Comparison of ENCODE assay signal across 8 mouse cellular contexts in genomic region chr17:29710562-29711044, GRCm38 (mm10). TPM values are rescaled to one million over a fixed set of nuclear protein-coding genes. Genes with fewer than 3 reads are reported as not detected.
A peak's percentile ranks its signal among the peaks of the same experiment; 100 is the strongest.
DNase-seq lines count a peak whose midpoint lies in the region; ATAC-seq and TF ChIP-seq lines count a peak whose summit lies in the region.
"Had no signal": no experiment of that assay in that cellular context is flagged by ENCODE, and none has a peak within 500 bp of the region (broad histone marks: within the 10 kb centered on the region; RNA-seq: fewer than 3 reads in every experiment).

No protein-coding gene starts in this region.

- TF ChIP-seq CTCF in midbrain, postnatal 0 days (IDR thresholded peaks at IDR 0.05): no peak
- no peak for TF ChIP-seq CTCF in kidney, adult 2 months (conservative IDR thresholded peaks at IDR 0.05; ENCODE audit: insufficient read depth, insufficient read length, low read depth, low read length)

- H3K27me3 ChIP-seq in heart, embryonic 13.5 days (replicated peaks): no peaks in the 10 kb centered on the region
- H3K27me3 ChIP-seq in midbrain, embryonic 13.5 days: no peaks in the 10 kb centered on the region
- H3K27me3 ChIP-seq in midbrain, embryonic 10.5 days (ENCODE audit: low read depth, poor library complexity, severe bottlenecking): no peaks in the 10 kb centered on the region
- H3K27me3 ChIP-seq in hindbrain, embryonic 14.5 days (ENCODE audit: control insufficient read depth, insufficient read depth, low read length): no peaks in the 10 kb centered on the region
- H3K27me3 ChIP-seq in midbrain, postnatal 0 days (ENCODE audit: insufficient read depth, low read length): no peaks in the 10 kb centered on the region
- H3K27me3 ChIP-seq in kidney, adult 2 months (replicated peaks; ENCODE audit: control insufficient read depth, insufficient read depth, low read length): no peaks in the 10 kb centered on the region

- no peak for DNase-seq in heart, postnatal 14 days
- DNase-seq in midbrain, embryonic 10.5 days (ENCODE audit: low spot score): no peak
- no peak for DNase-seq in hindbrain, embryonic 14.5 days (ENCODE audit: low spot score)
- DNase-seq in midbrain, postnatal 0 days (ENCODE audit: low spot score): peak; percentile 53
- DNase-seq in kidney, adult 2 months: no peak
- DNase-seq: spleen, adult 18-20 months had no signal

- intact Hi-C loops in heart, postnatal 14 days (cut with DNase I): no loop called here

- no peak overlapping the region for H3K4me2 ChIP-seq in heart, embryonic 13.5 days
- no peak overlapping the region for H3K4me2 ChIP-seq in midbrain, embryonic 13.5 days (replicated peaks)
- no peak overlapping the region for H3K4me2 ChIP-seq in hindbrain, embryonic 14.5 days (replicated peaks)
- no peak overlapping the region for H3K4me2 ChIP-seq in midbrain, postnatal 0 days (ENCODE audit: low read depth, low read length, poor library complexity, severe bottlenecking)

- no peak for ATAC-seq in heart, embryonic 13.5 days (ENCODE audit: extremely low read depth, insufficient number of reproducible peaks, low FRiP score, low TSS enrichment)
- ATAC-seq in midbrain, embryonic 13.5 days: no peak
- ATAC-seq in hindbrain, embryonic 14.5 days (ENCODE audit: low FRiP score): no peak
- ATAC-seq in midbrain, postnatal 0 days (ENCODE audit: low FRiP score): no peak

- TF ChIP-seq POLR2A in kidney, adult 2 months (IDR thresholded peaks at IDR 0.05; ENCODE audit: low read depth, low read length): no peak

- no peak overlapping the region for H3K4me3 ChIP-seq in heart, embryonic 13.5 days
- H3K4me3 ChIP-seq in midbrain, embryonic 13.5 days (replicated peaks): no peak overlapping the region
- H3K4me3 ChIP-seq in midbrain, embryonic 10.5 days: no peak overlapping the region
- no peak overlapping the region for H3K4me3 ChIP-seq in hindbrain, embryonic 14.5 days (replicated peaks; ENCODE audit: low read length)
- no peak overlapping the region for H3K4me3 ChIP-seq in midbrain, postnatal 0 days (ENCODE audit: low read depth, low read length)
- H3K4me3 ChIP-seq in kidney, adult 2 months (ENCODE audit: insufficient read depth, low read depth, low read length): no peak overlapping the region

- WGBS in heart, embryonic 13.5 days: 35% methylated on average over 11 of the region's 11 CpGs
- WGBS in midbrain, embryonic 13.5 days: 75% methylated on average over 11 of the region's 11 CpGs
- WGBS in midbrain, embryonic 10.5 days: 88% methylated on average over 11 of the region's 11 CpGs
- WGBS in hindbrain, embryonic 14.5 days: 60% methylated on average over 11 of the region's 11 CpGs
- WGBS in midbrain, postnatal 0 days: 58% methylated on average over 11 of the region's 11 CpGs
- WGBS in kidney, adult 2 months: 69% methylated on average over 11 of the region's 11 CpGs

- H3K9ac ChIP-seq in heart, embryonic 13.5 days: 0 out of 2 replicates have a peak overlapping the region, but pooled peaks have one; percentile 12
- H3K9ac ChIP-seq in midbrain, embryonic 13.5 days (replicated peaks): no peak overlapping the region
- no peak overlapping the region for H3K9ac ChIP-seq in hindbrain, embryonic 14.5 days
- H3K9ac ChIP-seq in midbrain, postnatal 0 days (replicated peaks; ENCODE audit: low read length, poor library complexity, severe bottlenecking): no peak overlapping the region

- no peaks in the 10 kb centered on the region for H3K9me3 ChIP-seq in heart, embryonic 13.5 days
- no peaks in the 10 kb centered on the region for H3K9me3 ChIP-seq in midbrain, embryonic 13.5 days
- no peaks in the 10 kb centered on the region for H3K9me3 ChIP-seq in midbrain, embryonic 10.5 days (replicated peaks)
- H3K9me3 ChIP-seq in hindbrain, embryonic 14.5 days (ENCODE audit: control insufficient read depth, low read length): no peaks in the 10 kb centered on the region
- no peaks in the 10 kb centered on the region for H3K9me3 ChIP-seq in midbrain, postnatal 0 days (ENCODE audit: low read length)

- 0 out of 2 replicates have a peak, but pooled peaks cover 4% of the 10 kb centered on the region for H3K36me3 ChIP-seq in heart, embryonic 13.5 days
- H3K36me3 ChIP-seq in midbrain, embryonic 13.5 days: no peaks in the 10 kb centered on the region
- H3K36me3 ChIP-seq in midbrain, embryonic 10.5 days: peaks cover 18% of the 10 kb centered on the region; the same call in 1 of the 2 replicates
- no peaks in the 10 kb centered on the region for H3K36me3 ChIP-seq in hindbrain, embryonic 14.5 days (replicated peaks; ENCODE audit: control insufficient read depth, insufficient read depth)
- H3K36me3 ChIP-seq in midbrain, postnatal 0 days (ENCODE audit: insufficient read depth, low read length): no peaks in the 10 kb centered on the region
- no peaks in the 10 kb centered on the region for H3K36me3 ChIP-seq in kidney, adult 2 months (ENCODE audit: control insufficient read depth, insufficient read depth, low read length)

- H3K4me1 ChIP-seq in heart, embryonic 13.5 days: peaks cover 67% of the 10 kb centered on the region
- H3K4me1 ChIP-seq in midbrain, embryonic 13.5 days (replicated peaks): peaks cover 74% of the 10 kb centered on the region
- peaks cover 50% of the 10 kb centered on the region for H3K4me1 ChIP-seq in midbrain, embryonic 10.5 days
- peaks cover 41% of the 10 kb centered on the region for H3K4me1 ChIP-seq in hindbrain, embryonic 14.5 days (replicated peaks; ENCODE audit: control insufficient read depth, insufficient read depth, low read length)
- no peaks in the 10 kb centered on the region for H3K4me1 ChIP-seq in midbrain, postnatal 0 days (ENCODE audit: insufficient read depth, low read length)
- no peaks in the 10 kb centered on the region for H3K4me1 ChIP-seq in kidney, adult 2 months (ENCODE audit: control insufficient read depth, insufficient read depth, low read length)

- 0 out of 2 replicates have a peak overlapping the region, but pooled peaks have one; percentile 25 for H3K27ac ChIP-seq in heart, embryonic 13.5 days (replicated peaks)
- H3K27ac ChIP-seq in midbrain, embryonic 13.5 days: peak overlapping the region; percentile 49
- H3K27ac ChIP-seq in midbrain, embryonic 10.5 days (replicated peaks): no peak overlapping the region
- H3K27ac ChIP-seq in hindbrain, embryonic 14.5 days: peak overlapping the region; percentile 74
- H3K27ac ChIP-seq in midbrain, postnatal 0 days (ENCODE audit: low read depth, low read length): peak overlapping the region; percentile 38; the same call in 1 of the 2 replicates
- no peak overlapping the region for H3K27ac ChIP-seq in kidney, adult 2 months (ENCODE audit: insufficient read depth, low read depth, low read length)

RNA-seq across cellular contexts. Expression of gene Ccdc167, which starts 6.2 kb away (rescaled TPM):
- 14.4 and 14.6 TPM in 2 replicates for polyA plus RNA-seq in heart, embryonic 13.5 days (2015; fragmentation: Nextera tagmentation; extraction: Ambion mirVana)
- 10 to 100 TPM; 11.4 to 12.1 TPM for total RNA-seq in heart, postnatal 14 days (2021)
- 11.4 and 12.0 TPM in 2 replicates for polyA plus RNA-seq in midbrain, embryonic 13.5 days (2015; fragmentation: Nextera tagmentation; extraction: Ambion mirVana)
- 15.1 and 16.2 TPM in 2 replicates for polyA plus RNA-seq in midbrain, embryonic 10.5 days (2016; fragmentation: Nextera tagmentation; extraction: Ambion mirVana)
- 13.5 and 13.6 TPM in 2 replicates for polyA plus RNA-seq in hindbrain, embryonic 14.5 days (2014; fragmentation: Nextera tagmentation; extraction: Ambion mirVana)
- total RNA-seq in midbrain, postnatal 0 days (2014; rRNA removed): 9.0 and 9.4 TPM in 2 replicates
- polyA plus RNA-seq in midbrain, postnatal 0 days (2015; fragmentation: Nextera tagmentation; extraction: Ambion mirVana): 8.3 and 8.6 TPM in 2 replicates
- polyA plus RNA-seq in kidney, adult 2 months (2012; rRNA removed): 5.0 TPM in 2 replicates

RNA-seq across cellular contexts. Expression of gene Cmtr1, which starts 50.2 kb away (rescaled TPM):
- 87.9 and 91.2 TPM in 2 replicates for polyA plus RNA-seq in heart, embryonic 13.5 days (2015; fragmentation: Nextera tagmentation; extraction: Ambion mirVana)
- 10 to 100 TPM; 45.8 to 60.7 TPM for total RNA-seq in heart, postnatal 14 days (2021)
- 138 and 150 TPM in 2 replicates for polyA plus RNA-seq in midbrain, embryonic 13.5 days (2015; fragmentation: Nextera tagmentation; extraction: Ambion mirVana)
- 126 and 137 TPM in 2 replicates for polyA plus RNA-seq in midbrain, embryonic 10.5 days (2016; fragmentation: Nextera tagmentation; extraction: Ambion mirVana)
- polyA plus RNA-seq in hindbrain, embryonic 14.5 days (2014; fragmentation: Nextera tagmentation; extraction: Ambion mirVana): 103 and 109 TPM in 2 replicates
- total RNA-seq in midbrain, postnatal 0 days (2014; rRNA removed): 58.5 and 63.6 TPM in 2 replicates
- polyA plus RNA-seq in midbrain, postnatal 0 days (2015; fragmentation: Nextera tagmentation; extraction: Ambion mirVana): 105 and 106 TPM in 2 replicates
- 23.6 and 24.3 TPM in 2 replicates for polyA plus RNA-seq in kidney, adult 2 months (2012; rRNA removed)

Comparison
In these comparisons a context has a peak if more than half of its experiments do, and no peak if none do; other contexts are left out.
1. H3K27ac ChIP-seq: peak in heart, embryonic 13.5 days (single experiment), midbrain, embryonic 13.5 days (single experiment), hindbrain, embryonic 14.5 days (single experiment) and midbrain, postnatal 0 days (single experiment); none in midbrain, embryonic 10.5 days (single experiment) and kidney, adult 2 months (single experiment).